Mouse (Mus musculus): Measurements from ENCODE around the gene 1110032A03Rik.

Gene 1110032A03Rik

DNA sequence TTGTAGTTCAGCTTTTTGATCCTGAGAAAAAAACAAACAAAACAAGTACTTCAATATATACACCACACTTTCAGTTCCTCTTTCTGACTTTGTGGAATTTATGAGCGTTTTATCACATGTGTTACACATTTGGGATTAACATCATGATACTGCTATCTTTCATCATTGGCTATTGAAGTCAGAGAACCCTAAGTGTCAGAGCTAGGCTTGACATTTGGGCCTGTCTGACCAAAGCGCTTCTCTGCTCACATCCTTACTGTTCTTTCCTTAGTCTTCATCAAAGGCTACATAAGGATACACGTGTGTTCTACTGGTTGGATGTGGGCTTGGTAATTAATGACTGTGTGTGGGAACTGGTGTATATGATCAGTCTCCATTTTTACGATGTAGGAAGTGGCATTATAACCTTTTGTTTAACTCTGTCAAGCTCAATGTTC, 1.3 kb downstream of the 1110032A03Rik start:
- DNase-seq (ENCODE audit: low spot score): no peak

DNA sequence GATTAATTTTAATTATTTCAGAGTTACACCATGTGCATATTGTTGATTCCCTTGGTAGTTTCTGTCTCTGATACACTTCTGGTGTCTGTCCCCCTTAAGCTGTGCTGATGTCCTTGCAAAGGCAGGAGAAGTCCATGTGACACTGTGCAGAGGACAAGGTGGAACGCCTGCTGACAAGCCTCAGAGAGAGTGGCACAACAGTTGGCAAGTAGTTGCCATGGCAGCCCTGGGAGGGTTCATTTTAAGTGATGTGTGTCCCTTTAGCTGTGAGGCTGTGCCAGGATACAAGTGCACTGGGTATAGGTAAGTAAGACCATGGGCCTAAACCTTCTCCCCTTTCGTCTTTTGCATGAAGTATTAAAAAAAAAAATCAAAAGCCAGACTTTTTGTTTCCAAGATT, 5.3 kb downstream of the 1110032A03Rik start:
- no peak for DNase-seq (ENCODE audit: low spot score)

DNA sequence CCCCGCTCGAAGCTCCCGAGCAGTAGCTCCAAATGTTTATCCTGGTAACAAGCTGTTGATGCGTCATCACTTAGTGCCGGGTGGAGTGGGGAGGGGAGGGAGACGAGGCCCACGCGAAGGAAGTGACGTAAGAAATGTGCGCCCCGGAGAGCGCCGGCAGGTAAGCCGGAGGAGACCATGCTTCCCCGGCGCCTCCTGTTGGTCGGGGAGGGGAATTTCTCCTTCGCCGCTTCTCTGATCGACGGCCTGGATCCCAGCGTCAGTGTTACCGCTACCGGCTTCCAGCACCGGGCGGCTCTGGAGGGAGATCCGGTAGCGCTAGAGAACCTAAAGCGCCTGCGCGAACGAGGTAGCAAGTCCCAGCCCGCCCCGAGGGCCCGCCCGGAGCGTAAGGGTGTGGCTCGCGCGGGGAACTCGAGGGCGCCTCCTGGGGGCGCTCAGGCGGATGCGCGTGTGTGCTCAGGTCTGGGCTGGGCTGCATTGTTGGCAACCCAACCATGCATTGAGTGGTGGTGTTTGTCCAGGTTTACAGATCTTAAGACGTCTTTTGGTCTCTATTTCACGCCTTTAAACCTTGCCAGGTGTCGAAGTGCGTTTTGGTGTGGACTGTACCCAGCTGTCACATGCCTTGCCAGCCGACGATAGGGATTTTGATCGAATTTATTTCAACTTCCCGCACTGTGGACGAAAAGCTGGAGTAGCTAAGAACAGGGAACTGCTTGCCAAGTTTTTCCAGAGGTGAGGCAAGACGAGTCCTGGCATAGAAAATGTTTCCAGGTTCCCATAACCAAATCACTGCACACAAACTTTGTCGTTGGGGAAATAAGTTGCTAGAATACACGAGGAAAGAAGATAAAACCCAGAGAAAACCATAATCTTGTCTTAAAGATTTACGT, 7.0 kb downstream of the 1110032A03Rik start, which contains the start of gene Fdxacb1:
Gene Fdxacb1 (plus strand): TSS at position 130 of the 896 bp plus-strand sequence.
- peak; percentile 99 for DNase-seq (ENCODE audit: low spot score)

DNA sequence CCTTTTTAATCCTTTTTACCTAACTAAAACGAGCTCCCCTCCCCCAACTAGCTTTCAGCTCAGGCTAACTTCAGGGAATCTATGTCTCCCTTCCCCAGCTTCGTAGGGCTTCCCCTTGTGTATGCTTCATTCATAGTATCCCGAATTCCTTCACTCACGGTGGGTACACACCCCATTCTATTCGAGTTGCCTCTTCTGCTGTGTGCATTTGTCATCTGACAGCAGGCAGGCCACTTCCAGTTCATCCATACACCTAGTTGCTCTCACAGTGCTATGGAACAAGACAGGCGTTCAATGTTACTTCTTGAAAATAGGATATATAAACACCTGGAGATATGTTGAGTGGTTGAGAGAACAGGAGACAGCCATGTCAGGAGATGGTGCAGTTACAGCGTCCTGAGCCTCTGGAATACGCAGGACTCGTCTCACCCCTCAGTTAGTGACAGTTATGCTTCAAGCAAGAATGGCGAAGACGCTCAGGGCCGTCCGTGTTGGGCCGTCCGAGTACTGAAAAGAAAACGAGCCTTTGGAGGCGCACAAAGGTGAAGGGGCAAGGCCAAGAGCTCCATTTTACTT, 7.7 kb downstream of the 1110032A03Rik start:
- DNase-seq (ENCODE audit: low spot score): no peak

DNA sequence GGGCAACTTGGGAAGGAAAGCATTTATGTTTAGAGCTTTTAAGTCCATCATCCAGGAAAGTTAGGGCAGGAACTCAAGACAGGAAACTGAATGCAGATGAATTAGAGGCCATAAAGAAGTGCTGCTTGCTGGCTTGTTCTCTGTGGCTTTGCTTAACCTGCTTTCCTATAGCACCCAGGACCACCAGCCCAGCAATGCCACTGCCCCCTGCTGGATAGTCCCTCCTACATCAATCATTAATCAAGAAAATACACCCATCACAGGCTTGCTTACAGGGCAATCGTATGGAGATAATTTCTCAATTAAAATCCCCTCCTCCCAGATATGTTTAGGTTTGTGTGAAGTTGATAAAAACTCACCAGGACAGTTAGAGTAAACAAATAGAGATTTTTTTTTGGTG, 12.0 kb downstream of the 1110032A03Rik start:
- no peak for DNase-seq (ENCODE audit: low spot score)

DNA sequence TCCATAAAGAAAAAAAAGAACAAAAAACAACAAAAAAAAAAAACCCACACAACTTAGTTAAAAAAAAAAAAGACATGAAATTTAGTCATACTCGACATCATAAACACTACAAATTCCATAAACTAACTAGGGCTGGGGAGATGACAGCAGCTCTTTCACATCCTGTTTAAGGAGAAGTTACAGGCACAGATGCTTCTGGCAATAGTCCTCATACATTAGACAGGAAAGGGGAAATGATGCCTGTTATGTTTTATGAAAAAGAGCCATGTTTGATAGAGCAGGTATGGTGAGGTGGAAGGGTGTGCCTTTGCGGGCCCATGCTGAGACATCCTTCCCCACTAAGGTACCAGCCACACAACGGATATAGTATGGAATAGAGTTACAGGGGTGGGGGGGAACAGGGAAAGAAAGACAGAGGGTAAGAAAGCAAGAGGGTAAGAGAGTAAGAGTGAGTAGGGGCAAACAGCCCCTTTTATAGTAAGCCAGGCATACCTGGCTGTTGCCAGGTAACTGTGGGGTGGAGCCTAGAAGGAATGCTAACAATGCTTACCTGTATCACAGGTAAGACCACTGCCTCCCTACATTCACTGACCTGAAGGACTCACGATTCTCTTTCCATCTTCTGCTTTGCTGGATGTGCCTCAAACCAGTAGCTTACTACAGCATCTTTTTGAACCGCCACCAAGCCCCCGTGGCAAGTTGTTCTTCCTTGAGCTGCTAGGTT, 13.6 kb downstream of the 1110032A03Rik start:
- no peak for DNase-seq (ENCODE audit: low spot score)

DNA sequence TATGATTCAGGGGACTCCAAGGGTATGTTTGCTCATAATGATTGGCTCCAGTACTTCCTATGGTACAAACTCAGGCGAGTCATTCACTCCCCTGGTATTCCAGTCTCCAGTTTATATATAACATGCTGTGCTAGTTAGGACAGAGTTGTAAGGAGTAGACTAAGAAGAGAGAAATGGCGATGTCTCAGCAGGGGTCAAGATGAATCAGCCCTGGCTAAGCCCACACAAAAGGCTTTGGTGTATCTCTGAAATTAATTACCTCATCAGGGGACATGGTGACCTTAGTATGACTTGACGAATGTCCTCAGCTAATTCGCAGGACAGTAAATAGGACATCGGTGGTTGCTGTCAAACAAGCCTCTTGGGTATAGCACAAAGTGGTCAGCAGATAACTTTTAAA, 18.6 kb downstream of the 1110032A03Rik start:
- DNase-seq (ENCODE audit: low spot score): no peak

DNA sequence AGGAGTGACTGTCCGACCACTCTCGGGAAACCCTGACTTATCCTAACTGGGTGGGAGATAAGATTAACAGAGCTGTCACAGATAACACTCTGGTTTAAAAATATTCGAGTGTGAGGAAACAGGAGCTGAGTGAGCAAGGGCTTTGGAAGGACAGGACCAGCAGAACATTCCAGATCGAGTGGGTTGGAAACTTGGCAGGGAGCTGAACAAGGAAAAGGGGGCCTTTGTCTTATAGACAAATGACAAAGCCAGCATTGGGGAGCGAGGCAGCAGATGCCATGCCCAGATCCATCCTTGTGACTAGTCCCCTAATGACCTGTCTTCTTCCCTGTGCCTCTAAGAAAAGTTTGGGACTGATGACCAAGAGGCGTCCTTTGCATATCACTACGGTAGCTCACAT, 21.4 kb downstream of the 1110032A03Rik start:
- no peak for DNase-seq (ENCODE audit: low spot score)

DNA sequence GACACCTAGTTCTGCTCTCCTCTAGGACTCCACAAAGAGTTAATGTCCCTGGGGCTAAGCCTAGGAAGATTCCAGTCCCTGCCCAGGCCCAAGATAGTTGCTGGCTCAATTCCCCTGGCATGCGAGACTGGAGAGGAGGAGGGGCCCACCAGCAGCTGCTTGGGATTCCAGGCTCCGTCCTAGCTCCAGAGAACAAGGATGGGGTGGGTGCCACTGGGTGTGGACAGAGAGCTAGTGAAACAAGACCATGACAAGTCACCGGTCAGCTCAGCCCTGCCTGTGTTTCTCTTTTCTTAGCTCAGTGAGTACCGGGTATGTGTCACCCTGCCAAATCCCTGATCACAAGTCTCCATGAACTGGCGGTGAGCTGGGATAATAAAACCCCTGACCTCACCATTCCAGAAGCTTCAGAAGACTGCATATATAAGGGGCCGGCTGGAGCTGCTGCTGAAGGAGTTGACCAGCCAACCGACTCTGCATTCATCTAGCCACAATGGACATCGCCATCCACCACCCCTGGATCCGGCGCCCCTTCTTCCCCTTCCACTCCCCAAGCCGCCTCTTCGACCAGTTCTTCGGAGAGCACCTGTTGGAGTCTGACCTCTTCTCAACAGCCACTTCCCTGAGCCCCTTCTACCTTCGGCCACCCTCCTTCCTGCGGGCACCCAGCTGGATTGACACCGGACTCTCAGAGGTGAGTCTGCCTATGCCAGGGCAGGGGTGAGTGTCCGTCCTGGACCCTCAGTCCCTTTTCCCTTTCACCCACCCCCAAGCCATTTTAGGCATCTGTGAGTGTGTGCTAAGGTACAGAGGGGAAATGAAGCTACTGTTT, 22.3 kb downstream of the 1110032A03Rik start:
- peak; percentile 91 for DNase-seq (ENCODE audit: low spot score)

DNA sequence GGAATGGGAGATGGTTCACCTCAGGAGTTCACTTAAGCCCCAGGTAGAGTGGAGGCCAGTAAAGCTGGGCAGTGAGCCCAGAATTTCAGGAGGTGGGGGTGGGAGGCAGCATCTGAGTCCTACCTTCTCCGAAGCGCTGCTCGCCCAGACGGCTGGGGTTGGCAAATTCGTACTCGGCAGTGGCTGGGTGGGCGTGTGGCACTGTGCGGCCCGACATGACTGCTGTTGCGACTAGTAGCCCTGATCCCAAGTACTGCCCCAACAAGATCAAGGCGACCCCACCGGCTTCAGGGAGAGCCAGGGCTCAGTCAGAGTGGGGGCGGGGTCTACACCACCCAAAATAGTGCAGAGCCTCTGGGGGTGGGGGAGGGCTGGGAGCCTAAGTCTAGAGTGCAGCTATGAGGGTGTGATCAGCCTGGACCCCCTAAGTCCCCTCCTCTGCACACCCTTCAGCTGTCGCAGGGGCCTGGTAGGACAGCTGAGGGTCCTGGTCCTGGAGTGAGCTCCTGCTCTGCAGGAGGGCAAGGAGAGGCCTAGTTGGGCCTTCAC, 23.2 kb downstream of the 1110032A03Rik start, which contains the start of gene Hspb2:
Gene Hspb2 (minus strand): TSS at position 301 of the 549 bp plus-strand sequence.
- DNase-seq (ENCODE audit: low spot score): no peak

DNA sequence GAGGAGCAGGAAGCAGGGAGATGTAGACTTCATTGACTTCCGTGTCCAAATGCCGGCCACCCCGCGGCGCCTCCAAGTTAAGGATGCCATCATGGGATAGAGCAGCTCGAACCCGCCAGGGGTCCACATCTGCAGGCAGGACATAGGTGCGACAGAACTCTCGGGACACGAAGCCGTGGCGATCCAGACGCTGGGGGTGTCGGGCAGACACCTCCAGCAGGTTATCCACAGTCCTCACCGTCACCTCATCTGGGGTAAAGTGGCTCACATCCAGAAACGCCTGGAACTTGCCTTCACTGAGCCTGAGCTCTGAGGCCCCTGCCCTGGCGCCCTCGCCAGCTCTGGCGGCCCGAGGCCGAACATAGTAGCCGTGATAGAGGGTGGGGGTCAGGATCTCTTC, 24.0 kb downstream of the 1110032A03Rik start, which contains the start of gene Cryab:
Gene Cryab (plus strand): TSS at position 3 of the 400 bp plus-strand sequence.
- DNase-seq (ENCODE audit: low spot score): no peak

DNA sequence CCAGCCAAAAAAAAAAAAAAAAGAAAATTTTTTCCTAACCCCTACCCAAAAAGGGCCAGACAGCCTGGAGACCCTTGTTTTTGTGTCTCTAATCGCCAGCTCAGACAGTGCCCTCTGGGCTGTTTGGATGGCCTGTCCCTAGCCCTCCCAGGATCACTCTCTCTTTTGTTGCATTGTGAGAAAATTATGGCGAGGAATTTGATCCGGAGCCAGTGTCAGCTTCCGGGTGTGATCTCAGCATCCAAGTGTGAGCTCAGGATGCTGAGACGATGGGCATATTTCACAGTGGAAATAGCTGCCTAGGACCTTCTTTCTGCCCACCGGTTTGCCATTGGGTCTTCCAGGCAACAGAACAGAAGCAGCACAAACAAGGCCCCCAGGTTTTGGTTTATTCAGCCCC, 24.6 kb downstream of the 1110032A03Rik start:
- DNase-seq (ENCODE audit: low spot score): no peak

DNA sequence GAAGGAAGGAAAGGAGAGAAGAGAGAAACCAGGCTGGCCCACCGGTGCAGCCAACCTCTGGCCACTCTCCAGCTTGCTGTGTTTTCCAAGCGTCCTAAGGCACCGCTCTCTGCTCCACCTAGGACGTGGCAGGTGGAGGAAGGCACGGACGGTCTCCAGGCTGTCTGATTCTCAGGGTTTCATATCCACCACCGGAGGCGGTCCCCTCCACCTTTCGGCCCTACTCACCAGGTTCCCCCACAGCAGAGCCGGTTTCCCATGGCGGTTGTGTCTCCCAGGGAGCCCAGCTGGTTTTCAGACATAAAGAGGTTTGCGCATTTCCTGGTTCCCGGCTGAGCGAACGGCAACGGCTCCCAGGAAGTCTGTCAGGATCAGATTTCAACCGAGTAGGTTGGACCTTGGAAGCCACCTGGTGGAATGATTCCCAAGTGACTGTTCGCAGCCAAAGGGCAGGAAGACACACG, 29.1 kb downstream of the 1110032A03Rik start, which contains the start of gene 2310030G06Rik:
Gene 2310030G06Rik (minus strand): TSS at position 323 of the 464 bp plus-strand sequence.
- DNase-seq (ENCODE audit: low spot score): peak; percentile 82

DNA sequence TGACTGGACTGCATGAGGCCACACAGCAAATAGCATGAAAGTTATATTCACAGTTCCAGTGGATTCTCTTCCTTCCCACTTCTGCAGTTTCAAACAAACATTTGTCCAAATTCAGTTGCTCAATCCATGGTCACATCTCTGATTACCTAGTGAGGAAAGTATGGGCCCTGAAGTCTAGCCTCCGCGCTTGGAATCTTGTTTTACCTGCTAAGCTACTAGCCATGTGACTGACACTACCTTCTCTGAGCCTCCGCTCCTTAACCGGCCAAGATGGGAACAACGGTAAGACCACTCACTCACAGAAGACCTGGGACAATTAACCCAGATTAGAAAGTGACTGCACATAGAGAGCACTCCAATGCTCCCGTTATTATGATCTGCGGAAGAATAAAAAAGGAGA, 29.5 kb downstream of the 1110032A03Rik start:
- peak; percentile 76 for DNase-seq (ENCODE audit: low spot score)

DNA sequence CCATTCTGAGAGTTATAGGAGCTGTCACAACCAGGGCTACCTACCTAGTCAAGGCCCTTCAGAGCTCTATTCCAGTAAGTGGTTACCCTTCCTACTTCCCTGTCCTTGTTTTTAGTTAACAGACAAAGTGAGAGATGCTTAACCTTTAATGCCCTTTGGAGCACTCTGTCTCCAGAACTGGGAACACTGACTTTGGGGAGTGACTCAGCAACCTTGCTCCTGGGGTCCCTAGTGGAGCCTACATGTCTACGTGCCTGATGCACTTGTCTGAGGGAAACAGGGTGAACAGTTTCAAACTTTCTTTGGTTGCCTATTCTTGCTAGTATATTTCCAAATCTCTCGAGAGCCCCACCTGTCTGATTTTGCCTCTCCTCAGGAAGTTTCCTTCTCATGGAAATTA, 32.6 kb downstream of the 1110032A03Rik start:
- no peak for DNase-seq (ENCODE audit: low spot score)

DNA sequence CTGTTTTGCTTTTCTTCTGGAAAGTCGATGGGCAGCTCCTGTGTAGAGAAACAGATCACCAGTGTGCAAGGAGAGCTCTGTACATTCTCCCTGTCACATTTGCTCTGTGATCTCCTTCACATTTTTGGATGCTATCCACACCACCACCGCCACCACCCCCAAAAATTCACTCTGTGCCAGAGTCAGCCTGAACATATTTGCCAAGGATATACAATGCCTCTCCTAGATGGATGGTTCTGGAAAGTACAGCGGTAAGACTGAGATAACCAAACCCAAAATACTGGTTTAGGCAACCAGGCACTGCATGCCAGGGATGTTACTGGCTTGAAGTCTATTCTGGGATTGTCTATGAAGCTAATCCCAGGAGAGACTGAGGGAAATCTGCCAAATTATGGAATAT, 33.1 kb downstream of the 1110032A03Rik start:
- no peak for DNase-seq (ENCODE audit: low spot score)

DNA sequence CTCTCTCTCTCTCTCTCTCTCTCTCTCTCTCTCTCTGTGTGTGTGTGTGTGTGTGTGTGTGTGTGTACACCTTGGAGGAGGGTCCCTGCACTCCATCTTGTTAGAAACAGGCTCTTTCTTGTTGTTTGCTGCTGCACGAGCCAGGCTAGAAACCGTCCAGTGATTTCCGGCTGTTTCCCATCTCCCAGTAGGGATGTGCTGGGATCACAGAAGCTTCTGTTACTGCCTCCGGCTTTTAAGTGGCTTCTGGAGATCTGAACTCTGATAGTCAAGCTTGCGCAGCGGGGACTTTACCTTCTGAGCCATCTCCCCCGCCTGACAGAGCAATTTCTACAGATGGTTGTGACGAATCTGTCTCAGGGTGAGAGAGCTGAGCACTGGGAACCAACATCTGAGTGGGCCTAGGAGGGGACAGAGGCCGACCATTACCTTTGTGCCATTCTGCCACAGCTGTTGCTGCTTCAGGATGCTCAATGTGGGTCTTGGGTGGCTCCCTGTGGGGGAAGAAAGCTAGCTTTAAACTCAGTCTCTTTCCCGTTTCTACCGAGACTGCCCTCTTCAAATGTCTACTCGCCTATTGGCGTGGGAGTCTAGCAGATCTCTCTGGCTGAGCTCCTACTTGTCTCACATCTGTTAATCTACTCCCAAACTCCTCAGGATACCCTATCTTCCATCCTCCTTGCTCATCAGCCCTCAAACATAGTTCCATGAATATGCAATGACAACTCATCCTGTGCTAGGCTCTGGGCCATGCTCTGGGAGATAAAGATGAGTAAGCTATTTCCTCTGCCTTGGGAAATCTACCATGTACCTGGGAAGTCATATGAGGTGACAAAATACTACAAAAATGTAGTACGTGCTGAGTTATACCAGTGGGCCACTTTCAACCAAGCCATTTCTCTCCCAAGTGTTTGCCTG, 34.2 kb downstream of the 1110032A03Rik start:
- no peak for DNase-seq (ENCODE audit: low spot score)

DNA sequence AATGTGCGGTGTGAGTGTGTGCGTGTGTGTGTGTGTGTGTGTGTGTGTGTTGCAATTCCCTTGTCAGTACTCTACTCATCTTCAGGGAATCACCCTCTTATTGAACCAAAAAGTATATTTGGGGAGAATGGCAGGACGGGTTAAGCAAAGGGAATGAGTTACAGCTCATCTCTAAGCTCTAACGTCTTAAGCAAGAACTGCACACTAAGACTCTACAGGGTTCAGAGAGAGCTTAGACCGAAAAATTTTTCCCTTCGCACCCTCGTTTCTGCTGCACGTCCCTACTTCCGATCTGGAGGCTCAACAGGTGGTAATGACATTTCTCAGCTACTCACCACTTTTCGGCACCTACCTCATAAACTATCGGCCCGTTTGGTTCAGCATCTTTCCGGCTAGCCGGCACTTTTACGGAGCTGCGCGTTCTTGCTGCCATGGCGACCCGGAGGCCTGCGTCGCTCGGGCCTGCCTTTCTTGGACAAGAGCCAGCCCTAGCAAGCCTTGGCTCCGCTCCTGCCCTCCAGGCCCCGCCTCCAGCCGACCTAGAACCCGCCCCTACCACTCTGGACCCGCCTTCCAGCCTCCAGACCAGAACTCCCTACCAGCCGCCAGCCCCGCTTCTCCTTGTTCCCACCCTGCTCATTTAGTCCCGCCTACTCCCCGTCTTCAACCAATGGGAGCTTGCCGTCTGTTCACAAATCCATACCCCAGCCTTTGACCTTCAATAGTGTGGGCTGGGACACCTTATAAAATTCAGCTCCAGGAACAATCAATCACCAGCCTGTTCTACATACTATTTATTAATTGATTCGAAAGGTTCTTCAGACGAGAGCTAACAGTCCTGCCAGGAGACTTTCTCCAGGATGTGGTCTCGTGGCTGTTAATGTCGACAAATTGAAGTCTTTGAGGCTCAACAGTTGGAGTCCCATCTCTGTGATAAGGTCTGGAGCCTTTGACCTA, 36.1 kb downstream of the 1110032A03Rik start, which contains the start of gene Dixdc1:
Gene Dixdc1 (minus strand): TSS at position 604 of the 957 bp plus-strand sequence.
- peak; percentile 94 for DNase-seq (ENCODE audit: low spot score)

DNA sequence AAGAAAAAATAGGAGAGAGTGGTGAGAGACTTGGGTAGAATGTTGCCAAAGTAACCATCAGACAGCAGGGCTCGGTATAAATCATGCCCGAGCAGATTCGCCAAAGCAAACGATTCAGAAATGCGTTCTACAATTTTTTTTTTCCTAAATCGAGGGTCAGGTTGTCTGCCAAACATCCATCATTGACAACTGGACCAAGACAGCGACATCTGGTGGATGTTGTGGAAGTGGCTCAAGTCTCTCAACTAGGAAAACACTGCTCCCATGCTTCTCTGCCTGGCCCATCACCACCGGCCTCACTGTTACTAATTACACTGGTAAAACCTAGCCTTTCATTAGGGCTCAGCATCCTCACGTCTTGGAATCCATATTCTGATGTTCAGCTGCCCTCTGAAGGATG, 40.3 kb downstream of the 1110032A03Rik start:
- DNase-seq (ENCODE audit: low spot score): peak; percentile 71

All from lung, postnatal 25 days (tissue).